Mouse (Mus musculus) bone marrow, adult 2 months (tissue): ENCODE measurements around the gene Vmn1r114. TPM values are rescaled to one million over a fixed set of nuclear protein-coding genes. Genes with fewer than 3 reads are reported as not detected.
"Not testable (repeated sequence)": the region's sequence is repeated elsewhere in the genome, so short reads cannot be mapped to it uniquely, and the experiment has no call there.

Experiments used
- H3K27ac ChIP-seq: fragments of 200-500 bp; 2 replicates; pipeline ENCODE4 v1.5.1; 2012; ENCODE audit warnings: low read depth, mild to moderate bottlenecking, control low read depth, inconsistent platforms, low read length; ENCODE audit not compliant: control insufficient read depth, poor library complexity, insufficient read depth
- H3K4me1 ChIP-seq: fragments of 200-500 bp; 2 replicates; pipeline ENCODE4 v1.6.1; 2011; ENCODE audit warnings: low read length; ENCODE audit not compliant: control insufficient read depth, insufficient read depth
- H3K4me3 ChIP-seq: fragments of 200-500 bp; replicated peaks from 2 replicates; pipeline ENCODE3; 2011; ENCODE audit warnings: mild to moderate bottlenecking, low read depth, low read length, control low read depth; ENCODE audit not compliant: control insufficient read depth
- WGBS: fragments of 180-500 bp; shearing (Covaris S2); methylation state at CpG from one replicate; pipeline ENCODE4 v1.1.7; 2018; 5-methylcytosine and 5-hydroxymethylcytosine counted together
- polyA plus RNA-seq: library from polyadenylated mRNA; stranded (reverse); fragments of >200 nt; gene quantifications from 2 replicates; pipeline ENCODE4 v1.2.4, GENCODE M21; 2011; ENCODE audit warnings: low replicate concordance; ENCODE audit not compliant: missing spikeins, insufficient read depth, insufficient read length

Gene Vmn1r114
- polyA plus RNA-seq, result not detected in 2 replicates

GRCm38 (mm10) chr7:20812086-20812485 is at the start of gene Vmn1r114:
TSS of gene Vmn1r114 (minus strand) at chr7:20812186.
- not testable (repeated sequence) for H3K4me3 ChIP-seq, H3K27ac ChIP-seq, H3K4me1 ChIP-seq
- WGBS, result no CpG with 5 or more reads among the region's 5 CpGs

GRCm38 (mm10) chr7:20844885-20845284 is 32.9 kb upstream of the Vmn1r114 start, which contains the start of gene Vmn1r115:
TSS of gene Vmn1r115 (minus strand) at chr7:20844985.
- WGBS, result 78% methylated on average over 1 of the region's 3 CpGs
- H3K27ac ChIP-seq, H3K4me1 ChIP-seq, H3K4me3 ChIP-seq: not testable (repeated sequence)

- not testable (repeated sequence) for H3K4me3 ChIP-seq, H3K27ac ChIP-seq, H3K4me1 ChIP-seq
- WGBS, result 61% methylated on average over 2 of the region's 2 CpGs
These were observed 25.0 kb downstream of the Vmn1r114 start, which contains the start of gene Vmn1r113 for GRCm38 (mm10) chr7:20786985-20787384. TSS of gene Vmn1r113 (plus strand) at chr7:20787285.

- H3K27ac ChIP-seq, H3K4me1 ChIP-seq, H3K4me3 ChIP-seq: not testable (repeated sequence)
- WGBS, result no CpG with 5 or more reads among the region's 3 CpGs
These were observed 41.1 kb downstream of the Vmn1r114 start, which contains the start of gene Vmn1r112 for GRCm38 (mm10) chr7:20770885-20771284. TSS of gene Vmn1r112 (plus strand) at chr7:20771185.

Other genes starting within 250 kb of the Vmn1r114 start
- gene Gm4141, start 235.9 kb downstream of the Vmn1r114 start, polyA plus RNA-seq, result not detected in 2 replicates
- gene Gm4513, start 213.2 kb downstream of the Vmn1r114 start, polyA plus RNA-seq, result not detected in 2 replicates
- not detected in 2 replicates for gene Vmn1r107, start 143.3 kb downstream of the Vmn1r114 start, polyA plus RNA-seq
- not detected in 2 replicates for gene Vmn1r111, start 109.0 kb downstream of the Vmn1r114 start, polyA plus RNA-seq
- gene Gm10668, start 81.6 kb downstream of the Vmn1r114 start, polyA plus RNA-seq, result not detected in 2 replicates
- not detected in 2 replicates for gene Vmn1r112, start 41.0 kb downstream of the Vmn1r114 start, polyA plus RNA-seq
- not detected in 2 replicates for gene Vmn1r113, start 24.9 kb downstream of the Vmn1r114 start, polyA plus RNA-seq
- gene Vmn1r115, start 32.8 kb upstream of the Vmn1r114 start, polyA plus RNA-seq, result not detected in 2 replicates
- not detected in 2 replicates for gene Vmn1r116, start 60.1 kb upstream of the Vmn1r114 start, polyA plus RNA-seq
- not detected in 2 replicates for gene Vmn1r117, start 71.9 kb upstream of the Vmn1r114 start, polyA plus RNA-seq
- not detected in 2 replicates for gene Vmn1r118, start 100.2 kb upstream of the Vmn1r114 start, polyA plus RNA-seq
- not detected in 2 replicates for gene Vmn1r119, start 200.3 kb upstream of the Vmn1r114 start, polyA plus RNA-seq
- gene Vmn1r120, start 241.6 kb upstream of the Vmn1r114 start, polyA plus RNA-seq, result not detected in 2 replicates